Mouse (Mus musculus): Measurements from ENCODE around the gene Efhc1. TPM values are rescaled to one million over a fixed set of nuclear protein-coding genes. Genes with fewer than 3 reads are reported as not detected.
A peak's percentile ranks its signal among the peaks of the same experiment; 100 is the strongest.

Efhc1 gene
- 0.75 and 1.1 TPM in 2 replicates for polyA plus RNA-seq (2016; fragmentation: Nextera tagmentation; extraction: Ambion mirVana)

- under 1% methylated on average over 21 of the region's 23 CpGs for WGBS
- H3K27ac ChIP-seq = peak within 1 kb of the TSS; percentile 86
- peaks cover 8% of the 10 kb centered on the region; the same call in 1 of the 2 replicates for H3K4me1 ChIP-seq
- peak within 1 kb of the TSS; percentile 68 for H3K4me3 ChIP-seq
- H3K36me3 ChIP-seq = no peaks in the 10 kb centered on the region
- peak; percentile 97 for DNase-seq (ENCODE audit: low spot score)
- H3K9me3 ChIP-seq = no peaks in the 10 kb centered on the region
- no peaks in the 10 kb centered on the region for H3K27me3 ChIP-seq (ENCODE audit: insufficient read depth, poor library complexity, severe bottlenecking)
Measured at GRCm38 (mm10) chr1:20951300-20951763, at the start of gene Efhc1. Gene Efhc1 (plus strand): TSS chr1:20951626.

GRCm38 (mm10) chr1:20905501-20906127 lies 45.8 kb upstream of the Efhc1 start:
- Histone ChIP-seq H3K4me1 (no peaks in the 10 kb centered on the region), H3K9me3 (no peaks in the 10 kb centered on the region), H3K36me3 (no peaks in the 10 kb centered on the region), H3K4me3 (no peak overlapping the region), H3K27ac (no peak overlapping the region), H3K27me3 (ENCODE audit: insufficient read depth, poor library complexity, severe bottlenecking) (no peaks in the 10 kb centered on the region)
- no peak for DNase-seq (ENCODE audit: low spot score)
- WGBS = 84% methylated on average over 8 of the region's 8 CpGs

- H3K9me3 ChIP-seq = no peaks in the 10 kb centered on the region
- H3K27me3 ChIP-seq (ENCODE audit: insufficient read depth, poor library complexity, severe bottlenecking) = no peaks in the 10 kb centered on the region
- WGBS = 89% methylated on average over 9 of the region's 9 CpGs
- H3K36me3 ChIP-seq = no peaks in the 10 kb centered on the region
- H3K27ac ChIP-seq = no peak overlapping the region
- no peaks in the 10 kb centered on the region for H3K4me1 ChIP-seq
- H3K4me3 ChIP-seq = no peak overlapping the region
- DNase-seq (ENCODE audit: low spot score) = no peak
Measured at GRCm38 (mm10) chr1:20906128-20906515, 45.3 kb upstream of the Efhc1 start.

GRCm38 (mm10) chr1:20908541-20908940 lies 42.9 kb upstream of the Efhc1 start:
- Histone ChIP-seq H3K4me3 (no peak overlapping the region), H3K27me3 (ENCODE audit: insufficient read depth, poor library complexity, severe bottlenecking) (no peaks in the 10 kb centered on the region), H3K4me1 (no peaks in the 10 kb centered on the region; the same call in 1 of the 2 replicates), H3K9me3 (no peaks in the 10 kb centered on the region), H3K36me3 (no peaks in the 10 kb centered on the region), H3K27ac (no peak overlapping the region)
- DNase-seq (ENCODE audit: low spot score) = no peak
- 44% methylated on average over 4 of the region's 4 CpGs for WGBS

GRCm38 (mm10) chr1:20912115-20912514 lies 39.3 kb upstream of the Efhc1 start:
- H3K4me1 ChIP-seq = no peaks in the 10 kb centered on the region; the same call in 1 of the 2 replicates
- H3K9me3 ChIP-seq = no peaks in the 10 kb centered on the region
- no peak overlapping the region for H3K27ac ChIP-seq
- 50% methylated on average over 2 of the region's 2 CpGs for WGBS
- no peaks in the 10 kb centered on the region for H3K36me3 ChIP-seq
- no peak for DNase-seq (ENCODE audit: low spot score)
- H3K4me3 ChIP-seq = no peak overlapping the region
- H3K27me3 ChIP-seq (ENCODE audit: insufficient read depth, poor library complexity, severe bottlenecking) = no peaks in the 10 kb centered on the region

GRCm38 (mm10) chr1:20912527-20913171 lies 38.8 kb upstream of the Efhc1 start:
- DNase-seq (ENCODE audit: low spot score) = no peak
- 61% methylated on average over 13 of the region's 13 CpGs for WGBS

GRCm38 (mm10) chr1:20914769-20915168 lies 36.7 kb upstream of the Efhc1 start:
- no peaks in the 10 kb centered on the region for H3K36me3 ChIP-seq
- 90% methylated on average over 3 of the region's 3 CpGs for WGBS
- no peak overlapping the region for H3K4me3 ChIP-seq
- no peaks in the 10 kb centered on the region for H3K9me3 ChIP-seq
- no peaks in the 10 kb centered on the region for H3K27me3 ChIP-seq (ENCODE audit: insufficient read depth, poor library complexity, severe bottlenecking)
- no peaks in the 10 kb centered on the region; the same call in 1 of the 2 replicates for H3K4me1 ChIP-seq
- no peak overlapping the region for H3K27ac ChIP-seq
- DNase-seq (ENCODE audit: low spot score) = no peak

More at GRCm38 (mm10) chr1:20912527-20913171, 38.8 kb upstream of the Efhc1 start:
- H3K4me1 ChIP-seq = no peaks in the 10 kb centered on the region; the same call in 1 of the 2 replicates
- no peak overlapping the region for H3K4me3 ChIP-seq
- no peak overlapping the region for H3K27ac ChIP-seq
- no peaks in the 10 kb centered on the region for H3K9me3 ChIP-seq
- H3K27me3 ChIP-seq (ENCODE audit: insufficient read depth, poor library complexity, severe bottlenecking) = no peaks in the 10 kb centered on the region
- no peaks in the 10 kb centered on the region for H3K36me3 ChIP-seq

- H3K4me1 ChIP-seq = no peaks in the 10 kb centered on the region; the same call in 1 of the 2 replicates
- H3K4me3 ChIP-seq = no peak overlapping the region
- H3K27me3 ChIP-seq (ENCODE audit: insufficient read depth, poor library complexity, severe bottlenecking) = no peaks in the 10 kb centered on the region
- no peak for DNase-seq (ENCODE audit: low spot score)
- 84% methylated on average over 5 of the region's 5 CpGs for WGBS
- no peaks in the 10 kb centered on the region for H3K9me3 ChIP-seq
- H3K27ac ChIP-seq = no peak overlapping the region
- no peaks in the 10 kb centered on the region for H3K36me3 ChIP-seq
Measured at GRCm38 (mm10) chr1:20915608-20916007, 35.8 kb upstream of the Efhc1 start.

- Histone ChIP-seq H3K4me1 (no peaks in the 10 kb centered on the region; the same call in 1 of the 2 replicates), H3K27me3 (ENCODE audit: insufficient read depth, poor library complexity, severe bottlenecking) (no peaks in the 10 kb centered on the region), H3K36me3 (no peaks in the 10 kb centered on the region), H3K27ac (no peak overlapping the region), H3K4me3 (no peak overlapping the region), H3K9me3 (no peaks in the 10 kb centered on the region)
- DNase-seq (ENCODE audit: low spot score) = no peak
- 81% methylated on average over 6 of the region's 6 CpGs for WGBS
Measured at GRCm38 (mm10) chr1:20917496-20918050, 33.9 kb upstream of the Efhc1 start.

- H3K4me3 ChIP-seq = no peak overlapping the region
- WGBS = 88% methylated on average over 2 of the region's 2 CpGs
- no peak for DNase-seq (ENCODE audit: low spot score)
- no peaks in the 10 kb centered on the region for H3K36me3 ChIP-seq
- no peaks in the 10 kb centered on the region for H3K9me3 ChIP-seq
- no peaks in the 10 kb centered on the region for H3K27me3 ChIP-seq (ENCODE audit: insufficient read depth, poor library complexity, severe bottlenecking)
- H3K27ac ChIP-seq = no peak overlapping the region
- H3K4me1 ChIP-seq = peaks cover 5% of the 10 kb centered on the region; the same call in 1 of the 2 replicates
Measured at GRCm38 (mm10) chr1:20919728-20920127, 31.7 kb upstream of the Efhc1 start.

- H3K27me3 ChIP-seq (ENCODE audit: insufficient read depth, poor library complexity, severe bottlenecking) = no peaks in the 10 kb centered on the region
- no peak overlapping the region for H3K27ac ChIP-seq
- 80% methylated on average over 10 of the region's 10 CpGs for WGBS
- no peak for DNase-seq (ENCODE audit: low spot score)
- no peaks in the 10 kb centered on the region for H3K9me3 ChIP-seq
- no peaks in the 10 kb centered on the region for H3K36me3 ChIP-seq
- H3K4me3 ChIP-seq = no peak overlapping the region
- H3K4me1 ChIP-seq = peaks cover 5% of the 10 kb centered on the region; the same call in 1 of the 2 replicates
Measured at GRCm38 (mm10) chr1:20921081-20921528, 30.3 kb upstream of the Efhc1 start.

- Histone ChIP-seq H3K9me3 (no peaks in the 10 kb centered on the region), H3K4me3 (no peak overlapping the region), H3K27me3 (ENCODE audit: insufficient read depth, poor library complexity, severe bottlenecking) (no peaks in the 10 kb centered on the region), H3K4me1 (peaks cover 5% of the 10 kb centered on the region; the same call in 1 of the 2 replicates), H3K36me3 (no peaks in the 10 kb centered on the region), H3K27ac (0 out of 2 replicates have a peak overlapping the region, but pooled peaks have one; percentile 12)
- peak; percentile 76 for DNase-seq (ENCODE audit: low spot score)
- 54% methylated on average over 11 of the region's 11 CpGs for WGBS
Measured at GRCm38 (mm10) chr1:20922612-20923399, 28.6 kb upstream of the Efhc1 start.

Measured in heart, embryonic 10.5 days (tissue).